Mouse (Mus musculus) hematopoietic stem cell, adult 5-6 weeks (primary cell): ENCODE data around the gene Abhd16a. TPM values are rescaled to one million over a fixed set of nuclear protein-coding genes. Genes with fewer than 3 reads are reported as not detected.

ENCODE experiments used
- ATAC-seq, 2 experiments: fragments of 125-278 bp in 1 of 2; replicated peaks in 1 of 2; 2 replicates each; pipeline ENCODE4 v1.8.0; 2016 to 2017; ENCODE audit warnings: inconsistent platforms in 2 of 2, mild to moderate bottlenecking in 2 of 2, moderate number of reproducible peaks in 2 of 2, low read depth in 1 of 2, moderate TSS enrichment in 1 of 2; ENCODE audit not compliant: low FRiP score in 2 of 2, poor library complexity in 2 of 2, severe bottlenecking in 2 of 2, insufficient read depth in 1 of 2, low TSS enrichment in 1 of 2
- total RNA-seq: library from RNA; stranded (forward); fragments of 172-1452, 232-1000 nt; gene quantifications from 2 replicates; pipeline ENCODE4 v1.2.3, GENCODE M21; 2017

Gene Abhd16a
- total RNA-seq, 1 experiment from 2014 or later = 25.9 TPM

DNA sequence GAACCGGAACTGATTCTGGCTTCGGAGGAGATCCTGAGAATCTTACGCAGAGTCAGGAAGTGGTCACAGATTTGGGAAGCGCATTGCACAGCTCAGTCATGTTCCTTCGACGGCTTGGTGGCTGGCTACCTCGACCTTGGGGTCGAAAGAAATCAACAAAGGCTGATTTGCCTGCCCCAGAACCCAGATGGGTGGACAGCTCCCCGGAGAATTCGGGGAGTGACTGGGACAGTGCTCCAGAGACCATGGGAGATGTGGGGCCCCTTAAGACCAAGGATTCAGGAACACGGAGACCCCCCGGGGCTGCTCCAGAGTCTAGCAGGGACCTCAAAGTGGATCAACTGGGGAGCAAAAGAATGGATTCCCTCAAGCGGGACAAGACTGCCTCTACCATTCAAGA is 38.0 kb downstream of the Abhd16a start:
- ATAC-seq = no peak

DNA sequence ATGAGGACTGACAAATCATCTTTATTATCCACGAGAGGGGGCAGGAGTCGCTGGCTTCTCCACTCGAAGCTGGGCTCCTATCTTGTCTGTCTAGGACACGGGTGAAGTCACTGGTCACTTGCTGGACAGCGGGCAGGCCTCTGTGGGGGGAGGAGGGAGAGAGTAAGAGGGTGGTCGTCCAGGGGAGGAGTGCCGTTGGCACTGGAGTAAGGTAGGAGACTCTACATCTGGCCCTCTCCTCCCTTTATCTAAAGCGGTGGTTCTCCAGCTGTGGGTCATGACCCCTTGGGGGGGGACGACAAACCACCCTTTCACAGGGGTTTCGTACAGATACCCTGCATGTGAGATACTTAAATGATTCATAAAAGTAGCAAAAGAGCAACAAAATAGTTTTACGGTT is 39.9 kb downstream of the Abhd16a start:
- ATAC-seq = no peak

DNA sequence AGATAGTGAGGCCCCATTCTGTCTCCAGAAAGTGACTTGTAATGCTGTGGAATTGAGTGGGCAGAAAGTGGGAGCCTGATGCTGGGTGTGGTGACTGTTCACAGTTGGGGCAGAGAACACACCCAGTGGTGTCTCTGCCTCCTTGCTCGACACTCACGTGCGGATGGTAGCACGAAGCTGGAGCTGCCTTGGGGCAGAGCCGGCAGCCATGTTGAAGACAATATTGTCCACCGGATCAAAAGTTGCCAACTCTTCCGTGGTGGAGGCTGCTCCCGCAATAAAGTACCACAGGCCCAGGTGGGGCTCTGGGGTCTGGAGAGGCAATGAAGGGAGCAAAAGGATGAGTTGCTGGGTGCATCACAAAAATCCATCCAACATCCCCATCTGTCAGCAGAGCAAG is 42.0 kb downstream of the Abhd16a start:
- ATAC-seq = no peak

DNA sequence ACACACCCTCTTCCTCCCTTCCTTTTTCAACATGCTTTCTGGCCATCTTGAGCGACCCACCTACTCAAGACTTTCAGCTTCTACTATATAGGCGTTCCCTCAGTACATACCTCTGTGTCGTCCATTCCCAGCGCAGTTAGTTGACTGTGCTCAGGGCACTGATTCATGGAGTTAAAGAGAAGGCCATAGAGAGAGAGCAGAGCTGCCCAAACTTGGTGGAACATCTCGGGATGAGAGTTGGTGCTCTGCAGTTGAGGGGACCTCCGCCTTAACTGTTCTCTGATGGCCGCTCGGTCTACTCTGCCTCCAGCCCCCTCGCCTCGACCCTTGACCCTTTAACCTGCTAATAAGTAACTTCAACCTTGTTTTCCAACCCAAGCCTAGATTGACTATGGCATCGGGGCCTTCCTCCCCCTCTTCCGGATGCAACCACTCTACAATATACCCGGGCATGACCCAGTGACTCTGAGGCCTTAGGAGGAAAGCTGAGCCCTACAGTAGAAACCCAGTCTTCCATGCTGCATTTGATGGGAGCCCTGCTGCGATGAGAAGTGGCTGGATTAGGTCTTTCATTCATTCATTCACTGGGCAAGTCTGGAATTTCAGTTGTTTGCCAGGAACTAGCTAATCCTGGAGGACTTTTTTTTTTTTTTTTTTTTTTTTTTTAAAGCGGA is 42.6 kb downstream of the Abhd16a start, which contains the start of gene Apom:
Gene Apom, minus strand, starts transcription at position 551 of the 674 bp plus-strand sequence.
- ATAC-seq = no peak

DNA sequence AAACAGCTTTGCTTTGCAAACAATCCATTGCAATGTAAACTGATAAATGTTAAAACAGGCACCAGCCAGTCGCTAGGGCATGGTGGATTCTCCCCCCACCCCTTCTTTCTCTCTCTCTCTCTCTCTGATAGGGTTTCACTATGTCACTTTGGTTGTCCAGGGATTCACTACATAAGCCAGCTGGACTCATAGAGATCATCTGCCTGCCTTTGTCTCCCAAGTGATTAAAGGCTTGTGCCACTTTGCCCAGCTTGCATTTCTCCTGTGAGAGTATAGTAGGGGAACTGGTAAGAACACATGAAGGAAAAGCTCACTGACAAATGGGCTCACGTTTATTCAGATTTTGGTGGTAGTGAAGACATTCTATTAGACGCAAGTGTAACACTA is 43.1 kb downstream of the Abhd16a start:
- no peak for ATAC-seq

DNA sequence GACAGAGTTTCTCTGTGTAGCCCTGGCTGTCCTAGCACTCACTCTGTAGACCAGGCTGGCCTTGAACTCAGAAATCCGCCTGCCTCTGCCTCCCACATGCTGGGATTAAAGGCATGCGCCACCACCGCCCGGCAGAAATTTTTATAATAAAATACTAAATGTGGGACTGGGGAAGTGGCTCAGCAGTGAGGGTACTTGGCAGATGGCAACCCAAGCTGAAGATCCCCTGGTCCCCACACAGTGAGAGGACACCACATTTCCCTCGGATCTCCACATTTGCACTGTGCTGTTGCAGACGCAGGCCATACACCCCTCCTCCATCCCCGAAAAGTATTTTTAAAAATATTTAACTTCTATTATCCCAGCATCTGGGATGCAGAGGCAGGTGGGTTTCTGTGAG is 44.5 kb downstream of the Abhd16a start:
- no peak for ATAC-seq

DNA sequence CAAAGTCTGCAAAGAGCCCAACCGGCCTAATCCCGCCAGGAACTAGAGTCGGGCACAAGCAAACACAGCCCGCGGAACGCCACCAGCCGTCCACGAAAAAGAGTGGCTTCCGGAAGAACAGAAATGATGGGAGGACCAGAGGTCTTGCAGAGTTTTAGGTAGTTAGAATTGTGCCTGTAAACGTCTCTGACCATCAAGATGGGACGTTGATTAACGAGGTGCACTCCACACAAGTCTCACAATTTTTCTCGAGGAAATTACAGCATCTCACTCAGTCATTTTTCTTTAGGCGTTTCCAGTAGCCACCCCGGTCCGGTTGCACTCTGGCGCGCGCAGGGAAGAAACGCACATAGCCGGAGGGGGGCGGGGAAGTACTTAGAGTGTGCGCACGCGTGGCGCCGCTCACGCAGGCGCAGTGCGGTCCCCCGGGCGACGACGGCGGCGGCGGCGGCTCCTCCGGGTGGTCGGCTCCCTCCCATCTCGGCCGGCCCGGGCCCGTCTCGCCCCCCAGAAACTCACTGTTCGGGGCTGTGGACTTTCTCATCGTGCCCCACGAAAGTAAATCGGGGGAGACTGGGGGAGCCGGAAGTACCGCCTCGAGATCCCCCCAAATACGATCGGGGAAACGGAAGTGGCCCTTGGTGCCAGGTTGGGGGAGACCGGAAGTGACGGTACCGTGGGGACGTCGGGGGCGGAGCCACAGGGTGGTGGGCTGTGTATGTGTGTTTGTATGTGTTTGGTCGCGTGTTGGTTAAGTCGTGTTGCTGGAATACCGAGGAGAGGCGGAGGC is 45.9 kb downstream of the Abhd16a start, which contains the start of gene Bag6:
Gene Bag6, plus strand, starts transcription at position 378 of the 790 bp plus-strand sequence.
- peak; percentile 74 to 85 for ATAC-seq

DNA sequence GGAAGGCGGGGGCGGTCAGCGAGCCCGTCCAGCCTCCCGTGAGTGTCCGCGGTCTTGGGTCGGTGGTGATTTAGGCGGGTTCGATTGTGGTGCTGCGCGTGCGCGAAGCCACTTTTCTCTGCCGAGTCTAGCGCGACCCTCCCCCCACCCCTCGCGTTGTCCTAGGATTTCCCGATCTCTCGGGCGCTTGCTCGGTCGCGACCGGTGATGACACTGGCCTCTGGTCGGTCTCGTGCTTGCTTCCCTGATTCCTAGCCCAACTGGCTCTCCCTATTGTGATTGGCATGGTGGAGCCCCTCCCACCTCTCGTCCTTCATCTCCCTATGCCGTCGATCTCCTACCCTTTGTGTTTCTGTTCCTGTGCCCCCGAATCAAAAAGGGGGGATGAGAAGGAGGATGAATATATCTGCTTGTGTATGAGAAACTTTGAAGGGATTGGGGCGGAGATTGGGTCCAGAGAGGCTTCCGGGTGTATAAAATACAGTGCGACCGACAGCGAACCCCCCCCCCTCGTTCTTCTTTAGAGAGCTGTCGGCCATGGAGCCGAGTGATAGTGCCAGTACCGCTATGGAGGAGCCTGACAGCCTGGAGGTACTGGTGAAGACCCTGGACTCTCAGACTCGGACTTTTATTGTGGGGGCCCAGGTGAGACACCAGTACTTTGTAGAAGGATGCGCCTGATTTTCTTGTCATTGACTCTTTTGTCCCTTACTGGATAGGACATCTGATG is 46.7 kb downstream of the Abhd16a start:
- peak; percentile 39 to 68; a peak in 3 of 4 replicates for ATAC-seq

DNA sequence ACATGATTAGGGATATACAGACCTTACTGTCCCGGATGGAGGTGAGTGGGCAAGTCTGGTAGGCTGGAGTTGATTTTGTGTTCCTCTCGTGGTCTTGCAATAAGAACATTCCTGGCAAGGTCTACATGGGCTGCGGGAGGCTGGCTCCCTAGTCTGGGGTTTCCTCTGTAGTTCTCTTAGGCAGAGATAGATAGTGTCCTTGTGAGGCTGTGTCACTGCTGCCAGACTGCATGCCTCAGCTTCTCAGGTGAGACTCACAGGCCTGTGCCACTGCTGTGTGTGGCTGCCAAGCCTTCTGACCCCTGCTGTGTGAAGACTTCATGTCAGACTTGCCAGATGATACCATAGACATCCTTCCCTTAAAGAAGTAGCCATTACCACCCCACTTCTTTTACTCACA is 50.2 kb downstream of the Abhd16a start:
- ATAC-seq = no peak

DNA sequence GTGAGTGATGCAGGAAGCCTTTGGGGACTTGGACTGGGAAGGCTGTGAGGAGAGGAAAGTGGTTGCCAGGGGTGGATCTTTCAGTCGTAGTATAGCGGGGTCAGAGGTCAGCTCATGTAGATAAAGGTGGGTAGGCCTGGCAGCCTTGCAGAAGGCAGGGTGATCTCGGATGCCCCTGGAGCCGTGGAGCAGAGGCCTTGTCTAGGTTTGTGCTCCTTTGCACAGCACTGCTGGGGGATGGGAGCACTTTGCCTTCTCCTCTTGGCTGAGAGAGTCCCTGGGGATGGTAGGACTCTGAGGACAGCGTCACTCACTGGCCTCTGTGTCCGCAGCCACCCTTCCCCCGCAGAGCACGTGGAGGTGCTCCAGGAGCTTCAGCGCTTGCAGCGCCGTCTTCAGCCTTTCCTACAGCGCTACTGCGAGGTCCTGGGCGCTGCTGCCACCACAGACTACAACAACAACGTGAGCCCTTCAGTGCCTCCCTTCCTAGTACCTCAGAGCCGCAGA is 51.5 kb downstream of the Abhd16a start:
- no peak for ATAC-seq

DNA sequence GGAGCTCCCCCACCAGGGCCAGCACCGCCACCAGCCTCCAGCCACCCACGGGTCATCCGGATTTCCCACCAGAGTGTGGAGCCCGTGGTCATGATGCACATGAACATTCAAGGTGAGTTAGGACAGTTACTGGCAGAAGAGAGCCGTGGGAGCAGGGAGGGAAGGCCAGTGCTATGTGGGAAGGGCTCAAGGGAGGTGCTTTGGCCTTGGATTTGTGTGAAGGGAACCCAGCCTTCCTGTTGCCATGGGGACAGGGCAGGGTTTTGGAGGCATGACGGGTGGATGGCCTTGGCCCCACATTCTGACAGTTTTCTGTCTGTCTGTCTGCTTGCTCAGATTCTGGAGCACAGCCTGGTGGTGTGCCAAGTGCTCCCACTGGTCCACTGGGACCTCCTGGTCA is 52.9 kb downstream of the Abhd16a start:
- ATAC-seq = no peak

DNA sequence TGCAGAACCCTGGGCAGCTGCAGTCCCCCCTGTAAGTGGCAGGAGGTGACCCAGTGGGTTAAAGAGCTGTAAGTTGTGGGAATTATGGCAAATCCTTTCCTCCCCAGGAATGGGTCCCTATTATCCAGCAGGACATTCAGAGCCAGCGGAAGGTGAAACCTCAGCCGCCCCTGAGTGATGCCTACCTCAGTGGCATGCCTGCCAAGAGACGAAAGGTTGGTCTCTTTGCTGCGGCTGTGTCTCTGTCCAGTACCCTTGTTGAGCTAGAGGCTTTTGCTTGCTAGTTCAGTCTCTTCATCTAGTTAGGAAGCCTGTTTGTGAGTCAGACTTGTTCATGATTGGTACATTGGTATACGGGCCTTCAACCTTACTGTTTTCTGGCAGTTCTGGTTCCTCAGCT is 57.1 kb downstream of the Abhd16a start:
- no peak for ATAC-seq

DNA sequence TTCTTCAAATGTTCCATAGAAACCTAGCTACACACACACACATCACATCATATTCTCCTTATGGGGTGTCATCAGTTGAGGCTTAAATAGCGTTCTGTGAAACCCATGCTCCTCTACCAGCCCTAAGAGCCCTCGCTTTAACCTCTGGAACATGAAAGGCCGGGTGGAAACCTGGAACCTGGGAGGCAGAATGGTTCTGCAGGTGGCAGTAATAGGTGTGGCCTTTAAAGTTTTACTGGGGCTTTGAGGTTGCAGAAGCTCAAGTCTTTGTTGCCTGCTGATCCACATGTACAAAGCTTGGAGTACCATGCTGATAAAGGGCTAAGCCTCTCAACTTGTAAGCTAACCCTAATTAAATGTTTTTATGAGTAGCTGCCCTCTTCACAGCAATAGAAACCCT is 58.3 kb downstream of the Abhd16a start:
- ATAC-seq = no peak

DNA sequence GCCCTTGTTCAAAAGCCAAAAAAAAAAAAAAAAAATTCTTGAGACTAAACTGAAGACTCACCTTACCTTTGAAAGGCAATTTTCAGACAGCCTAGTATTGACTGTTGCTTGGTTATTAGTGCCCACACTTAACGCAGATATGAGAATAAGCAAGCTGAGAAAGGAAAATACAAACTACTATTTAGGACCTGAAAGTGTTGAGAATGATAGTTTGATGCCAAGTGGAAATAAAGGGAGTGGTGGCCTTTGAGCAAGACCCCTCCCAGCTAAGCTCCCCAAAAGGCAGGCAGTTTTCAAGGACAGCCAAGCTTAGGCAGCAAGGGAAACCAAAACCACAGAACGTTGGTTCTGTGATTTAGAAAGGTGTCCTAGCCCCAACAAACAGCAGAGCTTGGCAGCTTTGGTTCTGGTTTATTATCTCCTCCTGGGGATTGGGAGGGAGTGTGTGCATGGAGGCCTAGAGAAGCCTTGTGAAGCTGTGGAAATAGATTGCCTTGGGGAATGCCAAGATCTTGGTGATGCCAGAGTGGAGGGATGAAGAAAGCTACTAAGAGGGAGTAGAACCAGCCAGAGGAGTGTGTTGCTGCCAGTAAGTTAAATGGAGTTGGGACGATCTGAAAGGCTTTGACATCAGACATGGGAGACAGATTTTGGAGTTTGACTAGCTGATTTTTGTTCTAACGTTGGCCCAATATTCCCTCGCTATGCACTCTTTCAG is 59.0 kb downstream of the Abhd16a start:
- no peak for ATAC-seq

DNA sequence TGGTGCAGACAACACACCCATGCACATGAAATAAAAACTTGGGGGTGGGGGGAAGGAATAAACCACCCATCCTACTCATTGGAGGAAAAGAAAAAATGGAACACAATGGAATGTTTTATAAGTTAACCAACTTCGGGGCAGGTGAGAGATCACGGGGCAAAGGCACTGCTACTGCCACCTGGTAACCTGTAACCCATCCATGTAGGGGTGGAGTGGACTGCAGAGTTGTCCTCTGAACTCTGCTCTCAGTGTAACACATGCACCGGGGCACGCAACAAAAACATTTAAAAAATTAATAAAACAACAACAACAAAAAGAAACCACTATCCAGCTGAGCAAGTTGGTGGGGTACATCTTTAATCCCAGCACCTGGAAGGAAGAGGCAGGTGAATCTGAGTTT is 63.1 kb downstream of the Abhd16a start:
- ATAC-seq = no peak
